Mouse (Mus musculus) splenic B cell, adult 2 months (primary cell): ENCODE measurements at regions not wholly inside any gene's neighbourhood (a gene's known extent, or its start where the extent isn't known, plus 50 kb on each side); places are given as distances from the start of the nearest gene placed in this dataset.

Experiments
- DNase-seq: peaks from one replicate; pipeline ENCODE4 v3.0.0-alpha.2; 2011; ENCODE audit warnings: low read depth, low spot score
- H3K27me3 ChIP-seq: 2 replicates; pipeline ENCODE4 v1.6.1; 2012; ENCODE audit warnings: mild to moderate bottlenecking, low read length, moderate library complexity, mixed read lengths; ENCODE audit not compliant: control insufficient read depth, poor library complexity, insufficient read depth, severe bottlenecking
- H3K36me3 ChIP-seq: 2 replicates; pipeline ENCODE4 v1.6.1; 2012; ENCODE audit warnings: mild to moderate bottlenecking, low read length, moderate library complexity, mixed read lengths; ENCODE audit not compliant: control insufficient read depth, poor library complexity, insufficient read depth, severe bottlenecking

- Histone ChIP-seq H3K36me3 (no peaks in the 10 kb centered on the region), H3K27me3 (no peaks in the 10 kb centered on the region)
- DNase-seq: no peak
These were observed 119.1 kb upstream of the Esrrg start for GRCm38 (mm10) chr1:187489452-187489851.

GRCm38 (mm10) chr1:187505368-187505767 lies 103.2 kb upstream of the Esrrg start:
- H3K27me3 ChIP-seq: no peaks in the 10 kb centered on the region
- DNase-seq: no peak
- no peaks in the 10 kb centered on the region for H3K36me3 ChIP-seq

GRCm38 (mm10) chr1:187507217-187507616 lies 101.4 kb upstream of the Esrrg start:
- Histone ChIP-seq H3K27me3 (no peaks in the 10 kb centered on the region), H3K36me3 (no peaks in the 10 kb centered on the region)
- no peak for DNase-seq

GRCm38 (mm10) chr1:187531349-187531922 lies 77.2 kb upstream of the Esrrg start:
- DNase-seq: no peak
- Histone ChIP-seq H3K36me3 (no peaks in the 10 kb centered on the region), H3K27me3 (no peaks in the 10 kb centered on the region)

GRCm38 (mm10) chr1:187536263-187536662 lies 72.3 kb upstream of the Esrrg start:
- DNase-seq: no peak
- Histone ChIP-seq H3K36me3 (no peaks in the 10 kb centered on the region), H3K27me3 (no peaks in the 10 kb centered on the region)

- Histone ChIP-seq H3K36me3 (no peaks in the 10 kb centered on the region), H3K27me3 (no peaks in the 10 kb centered on the region)
- no peak for DNase-seq
These were observed 51.9 kb upstream of the Esrrg start for GRCm38 (mm10) chr1:187556718-187557117.
